ENCODE assay signal across 30 mouse cellular contexts in genomic region chr5:142489955-142490707, GRCm38 (mm10). TPM values are rescaled to one million over a fixed set of nuclear protein-coding genes. Genes with fewer than 3 reads are reported as not detected.
"Had no signal": no experiment of that assay in that cellular context is flagged by ENCODE, and none has a peak within 500 bp of the region (broad histone marks: within the 10 kb centered on the region; RNA-seq: fewer than 3 reads in every experiment).

No protein-coding gene starts in this region.

- H3K4me2 ChIP-seq: heart, embryonic 12.5 days; hindbrain, embryonic 13.5 days; hindbrain, embryonic 15.5 days; kidney, embryonic 15.5 days; limb, embryonic 12.5 days; liver, embryonic 11.5 days; liver, embryonic 13.5 days; liver, embryonic 15.5 days had no signal

- H3K4me3 ChIP-seq: gastrocnemius, adult 2 months; heart, embryonic 10.5 days; heart, embryonic 12.5 days; hindbrain, embryonic 10.5 days; hindbrain, embryonic 13.5 days; hindbrain, embryonic 15.5 days; kidney, embryonic 15.5 days; limb, embryonic 10.5 days; limb, embryonic 12.5 days; liver, embryonic 13.5 days; liver, embryonic 15.5 days had no signal

- H3K9me3 ChIP-seq: heart, embryonic 10.5 days; heart, embryonic 12.5 days; hindbrain, embryonic 10.5 days; hindbrain, embryonic 13.5 days; hindbrain, embryonic 15.5 days; kidney, embryonic 15.5 days; limb, embryonic 10.5 days; limb, embryonic 12.5 days; liver, embryonic 13.5 days; liver, embryonic 15.5 days had no signal

- H3K9ac ChIP-seq: heart, embryonic 12.5 days; hindbrain, embryonic 13.5 days; hindbrain, embryonic 15.5 days; kidney, embryonic 15.5 days; limb, embryonic 12.5 days; liver, embryonic 13.5 days; liver, embryonic 15.5 days had no signal

- H3K36me3 ChIP-seq: hindbrain, embryonic 10.5 days; kidney, embryonic 15.5 days; limb, embryonic 10.5 days; limb, embryonic 12.5 days; liver, embryonic 13.5 days; liver, embryonic 15.5 days had no signal

- H3K27me3 ChIP-seq: heart, embryonic 12.5 days; hindbrain, embryonic 13.5 days; hindbrain, embryonic 15.5 days; kidney, embryonic 15.5 days; limb, embryonic 12.5 days; liver, embryonic 15.5 days had no signal

- DNase-seq: gastrocnemius, adult 2 months; gastrocnemius, postnatal 10 days; gastrocnemius, postnatal 25 days; heart, adult 18-20 months; heart, postnatal 10 days; heart, postnatal 4 days; kidney, adult 11 months; kidney, adult 2 months; kidney, adult 9 months; kidney, postnatal 14 days; kidney, postnatal 36 days; layer of hippocampus, adult 9-11 months; layer of hippocampus, postnatal 36 days; liver; liver, embryonic 13.5 days had no signal

- H3K27ac ChIP-seq: gastrocnemius, adult 2 months; heart, embryonic 10.5 days; hindbrain, embryonic 10.5 days; hindbrain, embryonic 13.5 days; hindbrain, embryonic 15.5 days; hindbrain, postnatal 0 days; kidney, embryonic 15.5 days; kidney, postnatal 0 days; limb, embryonic 10.5 days; limb, embryonic 12.5 days; liver, embryonic 13.5 days; liver, embryonic 15.5 days had no signal

- ATAC-seq: hindbrain, postnatal 0 days; intestine, embryonic 16.5 days had no signal

- H3K4me1 ChIP-seq: kidney, embryonic 15.5 days; liver, embryonic 13.5 days; liver, embryonic 15.5 days had no signal

RNA-seq across cellular contexts. Expression of gene Papolb, which starts 39.7 kb away (rescaled TPM):
- total RNA-seq: granulocyte monocyte progenitor cell, adult 5-6 weeks had no signal
- polyA plus RNA-seq: intestine, embryonic 16.5 days; kidney, adult 2 months; large intestine, adult 2 months; liver, embryonic 13.5 days; liver, embryonic 15.5 days had no signal
